Mouse (Mus musculus): ENCODE data around the gene Asap3. TPM values are rescaled to one million over a fixed set of nuclear protein-coding genes. Genes with fewer than 3 reads are reported as not detected.
A peak's percentile ranks its signal among the peaks of the same experiment; 100 is the strongest.

The Asap3 gene
- polyA plus RNA-seq, 1 experiment from 2014 or later, result 8.1 TPM

DNA sequence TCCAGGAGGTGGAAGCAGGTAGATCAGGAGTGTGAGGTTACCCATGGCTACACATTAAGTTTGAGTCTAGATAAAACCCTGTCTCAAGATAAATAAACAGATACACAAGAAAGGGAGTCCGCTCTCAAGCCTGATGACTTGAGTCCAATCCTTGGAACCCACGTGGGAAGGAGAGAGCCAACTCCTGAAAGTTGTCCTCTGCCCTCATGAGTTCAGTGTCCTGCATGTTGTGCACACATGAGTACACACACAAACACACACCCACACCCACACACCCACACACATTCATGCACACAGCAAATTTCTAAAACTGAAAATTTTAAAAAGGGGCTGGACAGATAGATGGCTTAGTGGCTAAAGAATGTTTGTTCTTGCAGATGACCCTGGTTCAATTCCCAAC, 1.4 kb upstream of the Asap3 start:
- Histone ChIP-seq H3K9ac (no peak overlapping the region), H3K9me3 (no peaks in the 10 kb centered on the region), H3K4me2 (no peak overlapping the region), H3K4me1 (peaks cover 22% of the 10 kb centered on the region), H3K36me3 (no peaks in the 10 kb centered on the region), H3K27ac (no peak overlapping the region), H3K4me3 (no peak overlapping the region), H3K27me3 (peaks cover 3% of the 10 kb centered on the region; the same call in 1 of the 2 replicates)
- 60% methylated on average over 2 of the region's 2 CpGs for WGBS
- no peak for ATAC-seq (ENCODE audit: borderline replicate concordance, extremely low read depth, low FRiP score, low TSS enrichment)

DNA sequence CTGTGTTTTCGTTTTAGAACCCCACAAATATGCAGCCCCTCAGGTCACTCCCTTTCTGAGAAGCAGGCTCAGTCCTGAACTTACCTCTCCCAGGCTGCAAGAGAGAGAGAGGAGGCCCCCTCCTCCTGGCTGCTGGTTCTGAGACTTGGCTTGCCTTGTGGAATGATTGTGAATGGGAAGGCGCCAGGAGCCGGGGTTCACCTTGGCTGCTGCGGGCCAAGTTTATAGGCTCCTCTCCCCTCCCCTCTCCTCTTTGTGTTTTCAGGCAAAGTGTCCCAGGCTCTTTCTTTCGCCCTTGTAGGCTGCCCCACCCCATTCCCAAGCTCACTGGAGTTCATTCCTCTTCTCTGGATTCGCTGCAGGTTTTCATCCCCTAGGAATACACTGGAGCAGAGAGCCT, 778 bp downstream of the Asap3 start:
- Histone ChIP-seq H3K9ac (peak overlapping the region; percentile 80), H3K9me3 (no peaks in the 10 kb centered on the region), H3K4me1 (peaks cover 22% of the 10 kb centered on the region), H3K36me3 (no peaks in the 10 kb centered on the region), H3K4me2 (peak overlapping the region; percentile 99), H3K27ac (peak overlapping the region; percentile 73; the same call in 1 of the 2 replicates), H3K27me3 (peaks cover 3% of the 10 kb centered on the region; the same call in 1 of the 2 replicates), H3K4me3 (peak overlapping the region; percentile 68)
- ATAC-seq (ENCODE audit: borderline replicate concordance, extremely low read depth, low FRiP score, low TSS enrichment), result no peak
- 6% methylated on average over 6 of the region's 6 CpGs for WGBS

DNA sequence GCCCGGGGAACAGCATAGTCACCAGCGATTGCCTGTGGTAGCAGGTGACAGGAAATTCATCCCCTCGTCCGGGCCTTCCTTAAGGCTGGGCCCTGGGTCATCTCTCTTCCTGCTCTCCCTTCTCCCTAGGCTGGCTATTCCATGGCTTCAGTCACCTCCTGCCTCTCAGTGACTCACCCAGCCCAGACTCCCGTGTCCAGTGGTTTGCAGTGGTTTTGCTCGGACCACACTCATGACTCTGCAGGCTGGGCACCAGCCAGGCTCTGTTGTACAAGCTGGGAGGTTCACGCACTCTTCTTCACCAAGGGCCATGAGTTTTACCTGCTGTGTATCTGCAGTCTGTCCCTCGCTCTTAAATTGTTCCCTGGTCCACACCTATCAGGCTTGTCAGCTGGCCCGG, 4.8 kb downstream of the Asap3 start:
- no peaks in the 10 kb centered on the region for H3K36me3 ChIP-seq
- no peak overlapping the region for H3K9ac ChIP-seq
- no peak overlapping the region for H3K4me2 ChIP-seq
- no peak overlapping the region for H3K27ac ChIP-seq
- peaks cover 3% of the 10 kb centered on the region; the same call in 1 of the 2 replicates for H3K27me3 ChIP-seq
- no peak overlapping the region for H3K4me3 ChIP-seq
- no peaks in the 10 kb centered on the region for H3K9me3 ChIP-seq
- WGBS, result 72% methylated on average over 9 of the region's 9 CpGs
- no peak for ATAC-seq (ENCODE audit: borderline replicate concordance, extremely low read depth, low FRiP score, low TSS enrichment)
- H3K4me1 ChIP-seq, result peaks cover 26% of the 10 kb centered on the region

DNA sequence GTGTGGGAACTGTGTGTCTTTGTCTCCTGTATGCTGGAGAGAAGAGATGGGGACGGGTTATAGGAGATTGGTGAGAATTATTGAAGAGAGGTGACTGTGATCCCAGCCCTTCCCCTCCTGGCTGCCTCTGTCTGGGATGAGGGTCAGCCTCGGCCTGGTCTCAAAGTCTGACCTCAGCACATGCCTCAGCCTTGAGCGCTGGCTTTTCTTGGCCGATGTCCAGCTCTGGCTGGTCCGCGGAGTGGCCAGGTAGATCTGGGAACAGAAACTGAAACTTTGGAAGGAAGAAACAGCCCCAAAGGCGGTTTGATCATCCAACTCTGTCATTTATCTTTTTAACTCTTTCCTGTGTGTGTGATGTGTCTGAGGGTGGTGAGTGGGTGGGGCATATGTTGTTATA, 7.5 kb downstream of the Asap3 start:
- Histone ChIP-seq H3K27ac (no peak overlapping the region), H3K4me1 (peaks cover 26% of the 10 kb centered on the region), H3K4me3 (no peak overlapping the region), H3K4me2 (no peak overlapping the region), H3K27me3 (peaks cover 2% of the 10 kb centered on the region; the same call in 1 of the 2 replicates), H3K36me3 (no peaks in the 10 kb centered on the region), H3K9ac (no peak overlapping the region), H3K9me3 (no peaks in the 10 kb centered on the region)
- WGBS, result 42% methylated on average over 7 of the region's 7 CpGs
- no peak; the same call in 1 of the 2 replicates for ATAC-seq (ENCODE audit: borderline replicate concordance, extremely low read depth, low FRiP score, low TSS enrichment)

DNA sequence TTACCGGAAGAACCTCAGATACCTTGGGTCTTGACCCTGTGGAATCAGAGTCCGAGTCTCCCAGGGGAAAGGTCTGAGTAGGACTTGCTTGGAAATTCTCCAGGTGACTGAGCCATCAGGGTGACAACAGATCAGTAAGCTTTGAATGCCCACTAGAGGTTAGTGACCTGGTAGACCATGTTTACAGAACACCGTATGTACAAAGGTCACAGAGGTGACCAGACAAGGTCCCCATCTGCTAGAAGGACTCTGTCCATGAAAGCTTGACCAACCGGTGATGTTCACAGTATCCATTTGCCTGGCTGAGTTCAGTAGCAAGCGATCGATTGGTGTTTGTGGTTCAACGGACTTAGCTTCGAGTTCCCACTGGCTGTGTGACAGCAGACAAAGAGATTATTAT, 8.7 kb downstream of the Asap3 start:
- 76% methylated on average over 8 of the region's 8 CpGs for WGBS
- Histone ChIP-seq H3K4me1 (peaks cover 33% of the 10 kb centered on the region), H3K27ac (no peak overlapping the region), H3K9ac (no peak overlapping the region), H3K27me3 (no peaks in the 10 kb centered on the region), H3K9me3 (no peaks in the 10 kb centered on the region), H3K4me3 (no peak overlapping the region), H3K36me3 (no peaks in the 10 kb centered on the region), H3K4me2 (no peak overlapping the region)
- no peak for ATAC-seq (ENCODE audit: borderline replicate concordance, extremely low read depth, low FRiP score, low TSS enrichment)

DNA sequence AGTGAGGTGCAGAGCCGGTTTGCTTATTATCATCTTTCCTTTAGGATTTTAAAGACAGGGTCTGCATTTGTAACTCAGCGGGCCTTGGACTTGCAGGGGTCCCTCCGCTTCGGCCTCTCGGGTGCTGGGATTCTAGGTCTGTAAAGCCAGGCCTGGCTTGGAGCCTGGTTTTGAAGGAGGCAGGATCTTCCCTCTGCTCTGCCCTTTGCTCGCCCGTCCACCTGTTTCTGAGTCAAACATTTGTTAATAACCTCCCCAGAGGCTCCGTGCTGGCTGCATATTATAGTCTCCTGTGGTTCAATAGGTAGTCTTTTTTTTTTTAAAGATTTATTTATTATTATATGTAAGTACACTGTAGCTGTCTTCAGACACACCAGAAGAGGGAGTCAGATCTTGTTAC, 9.4 kb downstream of the Asap3 start:
- H3K9me3 ChIP-seq, result no peaks in the 10 kb centered on the region
- 78% methylated on average over 8 of the region's 8 CpGs for WGBS
- no peak for ATAC-seq (ENCODE audit: borderline replicate concordance, extremely low read depth, low FRiP score, low TSS enrichment)

DNA sequence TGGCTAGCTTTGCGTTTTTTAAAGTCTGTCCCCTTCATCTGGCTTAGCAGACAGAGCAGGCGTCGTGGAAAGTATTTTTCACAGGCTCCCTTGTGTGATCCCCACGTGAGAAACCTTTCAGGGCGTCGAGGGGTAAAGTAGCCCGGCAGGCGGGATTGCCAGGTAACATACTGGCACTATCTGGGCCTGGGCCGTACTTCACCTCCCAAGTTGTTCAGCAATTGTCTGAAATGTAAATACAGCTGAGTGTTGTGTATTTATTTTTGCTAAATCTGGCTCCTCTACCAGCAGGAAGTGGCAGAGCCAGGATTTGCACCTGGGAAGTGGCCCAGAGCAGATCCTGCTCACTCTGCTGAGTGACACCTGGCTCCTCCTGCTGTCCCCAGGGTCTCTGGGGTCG, 10.9 kb downstream of the Asap3 start:
- Histone ChIP-seq H3K36me3 (no peaks in the 10 kb centered on the region), H3K27ac (peak overlapping the region; percentile 4; the same call in 1 of the 2 replicates), H3K4me1 (peaks cover 36% of the 10 kb centered on the region), H3K27me3 (no peaks in the 10 kb centered on the region), H3K9ac (no peak overlapping the region), H3K4me2 (no peak overlapping the region), H3K9me3 (no peaks in the 10 kb centered on the region), H3K4me3 (no peak overlapping the region)
- ATAC-seq (ENCODE audit: borderline replicate concordance, extremely low read depth, low FRiP score, low TSS enrichment), result no peak
- WGBS, result 27% methylated on average over 10 of the region's 10 CpGs

More for the DNA sequence above, 9.4 kb downstream of the Asap3 start:
- Histone ChIP-seq H3K4me3 (no peak overlapping the region), H3K4me2 (no peak overlapping the region), H3K27me3 (no peaks in the 10 kb centered on the region), H3K36me3 (no peaks in the 10 kb centered on the region), H3K9ac (no peak overlapping the region), H3K27ac (no peak overlapping the region), H3K4me1 (peaks cover 36% of the 10 kb centered on the region)

DNA sequence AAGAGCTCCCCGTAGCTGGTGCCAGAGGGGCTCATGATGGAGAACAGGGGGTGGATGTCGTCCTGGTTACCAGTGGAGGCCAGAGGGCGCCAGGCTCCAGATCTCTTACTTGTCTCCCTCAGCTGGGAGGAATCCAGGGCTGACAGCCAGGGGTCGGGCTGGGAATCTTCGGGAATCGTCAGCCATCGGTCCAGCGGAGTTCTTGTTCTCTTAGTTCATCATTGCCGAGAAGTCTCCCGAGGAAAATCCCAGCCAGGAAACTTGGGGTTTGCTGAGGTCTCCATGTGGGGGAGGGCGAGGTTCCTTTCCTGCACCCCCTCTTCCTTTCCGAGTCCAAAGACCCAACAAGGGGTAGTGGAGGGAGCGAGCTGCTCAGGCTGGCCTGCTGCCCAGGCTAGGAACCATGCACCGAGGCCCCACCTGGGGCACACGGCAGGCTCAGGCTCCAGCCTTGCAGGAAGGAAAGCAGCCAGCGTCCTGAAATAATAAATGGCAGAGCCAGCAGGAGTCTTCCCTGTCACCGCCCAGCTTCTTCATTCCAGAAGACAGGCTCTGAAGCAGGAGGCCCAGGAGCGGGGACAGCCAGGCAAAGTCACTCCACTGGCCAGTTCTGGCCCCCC, 12.5 kb downstream of the Asap3 start:
- ATAC-seq (ENCODE audit: borderline replicate concordance, extremely low read depth, low FRiP score, low TSS enrichment), result peak; percentile 40; the same call in 1 of the 2 replicates
- H3K4me1 ChIP-seq, result peaks cover 31% of the 10 kb centered on the region
- H3K36me3 ChIP-seq, result no peaks in the 10 kb centered on the region
- H3K4me3 ChIP-seq, result no peak overlapping the region
- H3K27me3 ChIP-seq, result no peaks in the 10 kb centered on the region
- H3K27ac ChIP-seq, result peak overlapping the region; percentile 93
- peak overlapping the region; percentile 45 for H3K4me2 ChIP-seq
- H3K9ac ChIP-seq, result 0 out of 2 replicates have a peak overlapping the region, but pooled peaks have one; percentile 13
- H3K9me3 ChIP-seq, result no peaks in the 10 kb centered on the region
- WGBS, result 12% methylated on average over 18 of the region's 18 CpGs

DNA sequence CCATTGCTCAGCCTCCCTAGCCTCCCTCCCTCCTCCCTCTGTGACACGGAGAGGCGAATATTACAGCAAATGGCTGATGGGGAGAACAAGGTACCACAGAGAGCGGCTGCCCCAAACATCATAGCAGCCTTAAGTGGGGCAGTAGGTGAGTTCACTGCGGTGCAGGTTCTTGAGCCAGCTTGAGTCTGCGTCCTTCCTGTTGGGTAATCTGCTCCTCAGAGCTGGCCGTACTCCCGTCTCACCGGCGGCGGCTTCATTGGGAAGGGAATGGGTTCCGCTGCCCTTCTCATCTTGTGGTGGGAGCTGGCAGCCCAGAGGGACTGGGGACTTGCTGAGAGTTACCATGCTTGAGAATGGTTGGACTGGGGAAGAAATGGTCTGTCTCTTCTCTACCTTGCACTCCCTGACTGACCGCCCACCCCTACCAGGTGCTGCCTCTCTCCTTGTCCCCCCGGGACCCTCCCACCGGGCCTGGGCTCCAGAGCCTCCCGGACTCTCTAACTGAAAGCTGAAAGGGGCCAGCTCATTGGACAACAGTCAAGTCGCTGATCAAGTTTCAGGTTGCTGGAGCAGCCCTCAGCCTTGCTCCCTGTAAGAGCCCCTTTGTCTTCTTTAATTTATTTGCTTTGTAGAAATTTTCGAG, 14.1 kb downstream of the Asap3 start:
- peak overlapping the region; percentile 18; the same call in 1 of the 2 replicates for H3K4me3 ChIP-seq
- H3K27ac ChIP-seq, result peak overlapping the region; percentile 93
- 0 out of 2 replicates have a peak overlapping the region, but pooled peaks have one; percentile 4 for H3K9ac ChIP-seq
- no peaks in the 10 kb centered on the region for H3K9me3 ChIP-seq
- peaks cover 38% of the 10 kb centered on the region for H3K4me1 ChIP-seq
- H3K27me3 ChIP-seq, result no peaks in the 10 kb centered on the region
- H3K4me2 ChIP-seq, result peak overlapping the region; percentile 45
- no peaks in the 10 kb centered on the region for H3K36me3 ChIP-seq
- 15% methylated on average over 17 of the region's 17 CpGs for WGBS
- peak; percentile 62 for ATAC-seq (ENCODE audit: borderline replicate concordance, extremely low read depth, low FRiP score, low TSS enrichment)

DNA sequence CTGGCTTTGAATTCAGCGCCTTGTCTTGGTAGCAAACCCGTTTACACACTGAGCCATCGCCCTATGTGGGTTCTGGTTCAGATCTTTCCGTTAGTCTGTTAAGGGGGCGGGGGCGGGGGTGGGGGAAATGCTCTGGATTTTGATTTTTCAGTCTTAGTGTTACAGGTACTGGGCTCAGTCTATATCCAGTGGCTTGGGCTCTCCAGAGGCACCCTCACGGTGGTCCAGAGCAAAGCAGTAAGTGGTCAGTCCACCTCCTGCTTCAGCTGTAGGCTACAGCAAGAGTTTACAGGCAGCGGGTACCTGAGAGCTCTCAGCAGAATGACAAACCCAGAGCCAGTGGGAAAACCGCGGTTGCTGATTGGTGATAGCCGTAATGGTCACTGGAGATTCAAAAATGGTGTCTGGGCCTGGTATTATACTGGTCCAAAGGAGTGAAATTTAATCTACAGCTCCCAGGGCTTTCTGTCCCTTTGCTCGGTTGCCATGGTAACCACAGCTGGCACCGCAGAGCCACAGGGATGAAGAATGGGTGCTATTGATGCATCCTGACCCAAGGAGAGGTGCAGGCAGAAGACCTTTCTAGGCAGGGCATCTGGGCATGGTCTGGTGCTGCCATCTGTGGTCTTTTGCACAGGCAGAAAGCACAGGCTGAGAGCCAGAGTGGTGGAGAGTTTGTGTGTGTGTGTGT, 17.5 kb downstream of the Asap3 start:
- WGBS, result 60% methylated on average over 13 of the region's 13 CpGs
- H3K36me3 ChIP-seq, result no peaks in the 10 kb centered on the region
- no peak overlapping the region for H3K4me2 ChIP-seq
- H3K4me1 ChIP-seq, result peaks cover 27% of the 10 kb centered on the region
- no peaks in the 10 kb centered on the region for H3K9me3 ChIP-seq
- H3K27ac ChIP-seq, result no peak overlapping the region
- no peak overlapping the region for H3K9ac ChIP-seq
- no peaks in the 10 kb centered on the region for H3K27me3 ChIP-seq
- H3K4me3 ChIP-seq, result no peak overlapping the region
- no peak for ATAC-seq (ENCODE audit: borderline replicate concordance, extremely low read depth, low FRiP score, low TSS enrichment)

DNA sequence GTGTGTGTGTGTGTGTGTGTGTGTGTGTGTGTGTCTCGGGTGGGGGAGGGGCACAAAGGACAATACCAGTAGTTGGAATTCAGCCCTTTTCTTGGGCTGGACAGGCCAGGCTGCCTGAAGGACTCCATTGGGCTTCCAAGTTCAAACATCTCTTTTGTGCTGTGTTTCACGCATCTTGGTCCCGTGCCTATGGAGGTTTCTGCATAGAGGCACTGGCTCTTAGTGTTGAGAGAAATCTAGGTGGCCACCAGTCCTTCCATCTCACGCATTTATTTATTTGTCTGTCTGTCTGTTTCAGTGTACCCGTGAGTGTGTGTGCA, 18.0 kb downstream of the Asap3 start:
- no peak overlapping the region for H3K4me3 ChIP-seq
- no peaks in the 10 kb centered on the region for H3K36me3 ChIP-seq
- H3K4me2 ChIP-seq, result no peak overlapping the region
- no peak for ATAC-seq (ENCODE audit: borderline replicate concordance, extremely low read depth, low FRiP score, low TSS enrichment)
- H3K4me1 ChIP-seq, result peaks cover 25% of the 10 kb centered on the region
- H3K9ac ChIP-seq, result no peak overlapping the region
- H3K27ac ChIP-seq, result no peak overlapping the region
- WGBS, result 47% methylated on average over 5 of the region's 5 CpGs
- no peaks in the 10 kb centered on the region for H3K27me3 ChIP-seq
- H3K9me3 ChIP-seq, result no peaks in the 10 kb centered on the region

Measured in lung, embryonic 15.5 days (tissue).